Mouse (Mus musculus): ENCODE data around the gene Reps1. TPM values are rescaled to one million over a fixed set of nuclear protein-coding genes. Genes with fewer than 3 reads are reported as not detected.
"Not testable (repeated sequence)": the region's sequence is repeated elsewhere in the genome, so short reads cannot be mapped to it uniquely, and the experiment has no call there.

The Reps1 gene
- polyA plus RNA-seq, 1 experiment from 2014 or later: 16.3 TPM

DNA sequence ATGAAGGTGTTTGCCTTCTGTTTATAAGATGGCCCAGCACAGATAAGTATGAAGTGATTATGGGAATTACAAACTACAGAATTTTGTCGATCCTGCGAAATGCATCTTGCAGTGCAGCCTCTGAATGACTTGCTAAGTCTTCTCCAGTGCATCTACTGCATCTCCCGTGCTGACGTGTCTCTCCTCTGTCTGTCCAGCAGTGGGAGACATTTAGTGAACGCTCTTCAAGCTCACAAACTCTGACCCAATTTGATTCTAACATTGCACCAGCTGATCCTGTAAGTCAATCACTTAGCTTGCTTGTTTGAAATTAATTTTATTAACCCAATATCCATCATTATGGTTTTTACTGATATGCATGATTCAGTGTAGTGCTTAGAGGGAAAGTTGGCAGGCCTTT is 51.8 kb downstream of the Reps1 start:
- Histone ChIP-seq H3K27me3 (no peaks in the 10 kb centered on the region), H3K4me2 (replicated peaks) (no peak overlapping the region), H3K4me1 (no peaks in the 10 kb centered on the region), H3K4me3 (no peak overlapping the region), H3K9me3 (no peaks in the 10 kb centered on the region), H3K9ac (replicated peaks) (no peak overlapping the region), H3K36me3 (peaks cover 22% of the 10 kb centered on the region), H3K27ac (replicated peaks) (no peak overlapping the region)
- 76% methylated on average over 5 of the region's 5 CpGs for WGBS
- no peak for ATAC-seq (replicated peaks)

DNA sequence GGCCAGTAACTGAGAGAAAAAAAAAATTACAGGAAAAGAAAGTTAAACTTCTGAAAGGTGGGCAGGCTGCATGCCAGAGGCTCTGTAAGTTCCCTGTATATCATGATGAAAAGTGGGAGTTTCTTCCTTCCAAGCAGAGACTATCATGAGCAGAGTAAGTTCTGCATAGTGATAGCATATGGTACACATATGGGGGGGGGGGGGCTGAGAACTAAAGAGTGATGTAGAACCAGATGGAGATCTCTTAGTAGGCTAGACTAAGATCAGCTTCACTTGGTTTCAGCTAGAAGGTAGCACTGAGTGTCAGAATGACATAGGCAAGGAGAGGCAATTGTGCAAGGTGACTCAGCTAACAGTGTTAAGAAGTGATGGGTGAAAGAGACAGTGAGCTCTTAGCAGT is 55.3 kb downstream of the Reps1 start:
- Histone ChIP-seq H3K27me3 (no peaks in the 10 kb centered on the region), H3K9me3 (no peaks in the 10 kb centered on the region), H3K9ac (replicated peaks) (no peak overlapping the region), H3K36me3 (peaks cover 20% of the 10 kb centered on the region; the same call in 1 of the 2 replicates), H3K27ac (replicated peaks) (no peak overlapping the region), H3K4me2 (replicated peaks) (no peak overlapping the region), H3K4me3 (no peak overlapping the region), H3K4me1 (no peaks in the 10 kb centered on the region)
- ATAC-seq (replicated peaks): peak; percentile 53

DNA sequence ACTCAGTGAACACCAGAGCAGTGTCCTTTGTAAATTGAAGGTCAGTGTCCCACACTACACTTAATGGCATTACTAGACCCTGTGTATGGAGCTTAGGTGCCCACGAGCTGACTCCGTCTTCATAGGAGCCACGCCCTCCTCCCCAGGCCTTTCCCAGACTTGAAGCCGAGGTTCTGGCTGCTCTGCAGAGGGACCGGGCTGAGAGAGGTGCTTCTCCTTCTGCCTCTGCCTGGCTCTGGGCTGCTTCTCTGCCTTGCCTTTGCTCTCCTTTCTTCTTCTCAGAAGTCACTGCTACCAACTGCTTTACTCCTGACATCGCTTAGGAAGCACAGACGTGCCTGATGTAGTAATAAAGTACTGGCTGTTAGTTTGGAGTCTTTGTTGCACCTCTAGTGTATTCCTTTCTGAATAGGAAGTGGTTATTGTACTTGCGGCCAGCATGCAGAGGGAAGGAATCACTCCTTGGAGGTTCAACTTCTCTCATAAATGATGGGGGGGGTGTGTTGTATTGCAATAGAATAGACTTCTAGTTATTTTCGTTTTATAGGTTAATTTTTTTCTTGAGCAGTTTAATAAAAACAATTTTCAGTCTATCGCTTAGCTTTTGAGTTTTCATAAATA is 57.9 kb downstream of the Reps1 start:
- no peak overlapping the region for H3K27ac ChIP-seq (replicated peaks)
- no peak for ATAC-seq (replicated peaks)
- no peak overlapping the region for H3K4me2 ChIP-seq (replicated peaks)
- H3K27me3 ChIP-seq: no peaks in the 10 kb centered on the region
- no peaks in the 10 kb centered on the region for H3K9me3 ChIP-seq
- peaks cover 29% of the 10 kb centered on the region for H3K36me3 ChIP-seq
- no peaks in the 10 kb centered on the region for H3K4me1 ChIP-seq
- H3K4me3 ChIP-seq: no peak overlapping the region
- no peak overlapping the region for H3K9ac ChIP-seq (replicated peaks)
- WGBS: 85% methylated on average over 10 of the region's 10 CpGs

DNA sequence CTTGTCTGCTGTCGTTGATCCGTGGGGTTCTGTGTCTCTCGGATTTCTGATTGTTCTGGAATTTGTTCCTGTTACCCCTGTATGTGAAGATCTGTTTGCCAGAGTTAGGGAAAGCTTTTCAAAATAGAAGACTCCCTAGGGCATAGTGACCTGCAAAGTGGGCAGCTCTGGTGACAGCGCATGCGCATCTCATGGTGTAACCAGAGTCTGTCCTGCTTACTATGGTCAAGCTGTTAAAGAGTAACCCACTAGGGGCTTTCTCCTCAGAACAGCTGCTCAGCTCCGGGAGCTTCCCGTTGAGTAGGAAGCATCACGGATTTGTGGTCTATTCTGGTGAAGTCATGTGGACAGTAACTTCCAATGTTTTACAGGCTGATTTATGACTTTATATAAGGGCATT is 62.7 kb downstream of the Reps1 start:
- Histone ChIP-seq H3K4me1 (no peaks in the 10 kb centered on the region), H3K9me3 (no peaks in the 10 kb centered on the region), H3K27ac (replicated peaks) (no peak overlapping the region), H3K27me3 (no peaks in the 10 kb centered on the region), H3K36me3 (peaks cover 72% of the 10 kb centered on the region), H3K4me2 (replicated peaks) (no peak overlapping the region), H3K4me3 (no peak overlapping the region), H3K9ac (replicated peaks) (no peak overlapping the region)
- no peak for ATAC-seq (replicated peaks)
- 93% methylated on average over 8 of the region's 8 CpGs for WGBS

DNA sequence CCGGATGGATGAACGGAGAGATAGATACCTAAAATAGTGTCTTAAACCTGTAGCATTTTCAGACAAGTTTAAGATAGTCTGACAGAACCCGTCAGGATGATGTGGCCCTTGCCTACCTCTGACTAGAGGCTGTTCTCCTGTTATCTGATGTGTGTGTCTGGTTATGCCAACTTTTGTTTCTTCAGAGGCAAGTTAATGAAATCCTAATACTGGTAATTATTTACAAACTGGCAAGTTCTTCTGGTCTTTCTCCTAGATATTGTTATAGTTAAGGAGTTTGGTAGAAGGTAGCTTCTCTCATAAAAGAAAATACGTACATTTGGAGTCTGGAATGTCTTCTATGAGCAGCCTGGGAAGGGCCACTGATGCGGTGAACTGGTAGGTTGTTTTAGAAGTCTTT is 74.6 kb downstream of the Reps1 start:
- no peak for ATAC-seq (replicated peaks)
- H3K27ac ChIP-seq (replicated peaks): no peak overlapping the region

DNA sequence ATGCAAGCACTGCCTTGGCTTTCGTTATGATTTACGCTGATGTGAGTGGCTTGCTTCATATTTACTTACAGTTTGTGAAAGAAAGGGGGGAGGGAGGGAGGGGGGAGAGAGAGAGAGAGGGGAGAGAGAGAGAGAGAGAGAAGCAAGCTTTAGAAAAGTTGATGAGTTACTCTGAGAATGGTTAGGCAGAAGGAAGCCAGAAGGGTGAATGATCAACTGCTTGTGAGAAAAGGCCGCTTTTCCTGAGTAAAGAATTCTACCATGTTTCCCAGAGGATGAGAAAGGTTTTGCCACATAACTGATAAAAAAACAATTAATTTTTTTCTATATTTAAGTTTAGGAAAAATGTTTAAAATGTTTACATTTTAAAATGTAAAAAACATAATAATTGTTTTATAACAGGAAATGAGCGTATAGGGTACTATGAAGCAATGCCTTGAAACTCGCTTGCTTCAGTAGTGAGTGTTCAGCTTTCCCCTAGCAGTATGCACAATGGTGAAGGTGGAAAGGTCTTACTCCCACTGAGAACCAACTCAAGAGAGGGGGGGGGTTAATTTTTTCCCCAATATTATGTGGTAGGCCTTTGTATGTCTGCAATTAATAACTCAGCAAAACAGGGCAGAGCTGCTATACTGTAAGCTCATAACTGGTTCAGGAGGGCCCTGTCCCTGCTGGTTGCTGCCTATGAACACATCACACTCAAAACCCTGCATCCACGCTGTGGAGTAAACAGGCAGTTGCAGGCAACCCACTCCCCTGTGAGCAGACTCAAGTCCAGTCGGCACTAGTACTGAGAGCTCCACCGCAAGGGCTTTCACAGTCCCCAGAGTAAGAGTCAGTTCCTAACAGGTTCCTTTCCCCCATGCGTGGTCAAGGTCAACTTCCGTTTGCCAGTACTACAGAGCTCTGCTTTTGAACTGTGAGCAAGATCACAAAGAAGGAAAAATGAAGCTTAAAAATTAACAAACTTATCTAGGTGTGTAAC is 76.3 kb downstream of the Reps1 start:
- H3K4me2 ChIP-seq (replicated peaks): no peak overlapping the region
- ATAC-seq (replicated peaks): no peak
- 0 out of 2 replicates have a peak, but pooled peaks cover 4% of the 10 kb centered on the region for H3K36me3 ChIP-seq
- 92% methylated on average over 10 of the region's 10 CpGs for WGBS
- no peak overlapping the region for H3K27ac ChIP-seq (replicated peaks)
- H3K4me1 ChIP-seq: no peaks in the 10 kb centered on the region
- no peak overlapping the region for H3K4me3 ChIP-seq
- H3K9ac ChIP-seq (replicated peaks): no peak overlapping the region
- H3K9me3 ChIP-seq: no peaks in the 10 kb centered on the region
- no peaks in the 10 kb centered on the region for H3K27me3 ChIP-seq

More for the DNA sequence above, 74.6 kb downstream of the Reps1 start:
- Histone ChIP-seq H3K9ac (replicated peaks) (no peak overlapping the region), H3K27me3 (no peaks in the 10 kb centered on the region), H3K4me2 (replicated peaks) (no peak overlapping the region), H3K36me3 (peaks cover 14% of the 10 kb centered on the region; the same call in 1 of the 2 replicates), H3K4me3 (no peak overlapping the region), H3K9me3 (no peaks in the 10 kb centered on the region), H3K4me1 (no peaks in the 10 kb centered on the region)
- WGBS: 98% methylated on average over 5 of the region's 5 CpGs

DNA sequence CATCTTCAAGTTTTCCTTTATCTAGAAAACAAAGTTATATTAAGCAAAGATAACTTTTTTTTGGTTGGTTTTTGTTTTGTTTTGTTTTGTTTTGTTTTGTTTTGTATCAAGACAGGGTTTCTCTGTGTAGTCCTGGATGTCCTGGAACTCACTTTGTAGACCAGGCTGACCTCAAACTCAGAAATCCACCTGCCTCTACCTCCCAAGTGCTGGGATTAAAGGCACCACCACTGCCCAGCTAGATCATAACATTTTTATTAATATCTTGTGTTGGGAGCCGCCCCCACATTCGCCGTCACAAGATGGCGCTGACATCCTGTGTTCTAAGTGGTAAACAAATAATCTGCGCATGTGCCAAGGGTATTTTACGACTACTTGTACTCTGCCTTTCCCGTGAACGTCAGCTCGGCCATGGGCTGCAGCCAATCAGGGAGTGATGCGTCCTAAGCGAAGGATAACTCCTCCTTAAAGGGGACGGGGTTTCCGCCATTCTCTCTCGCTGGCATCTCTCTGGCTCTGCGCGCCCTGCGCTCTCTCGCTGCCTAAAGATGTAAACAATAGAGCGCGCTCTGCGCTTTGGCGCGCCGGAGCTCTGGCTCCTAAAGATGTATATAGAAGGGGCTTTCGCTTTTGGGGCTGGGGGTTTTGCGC is 83.3 kb downstream of the Reps1 start:
- H3K4me3 ChIP-seq: peak overlapping the region; percentile 30
- not testable (repeated sequence) for H3K36me3 ChIP-seq; H3K27ac ChIP-seq (replicated peaks); H3K4me2 ChIP-seq (replicated peaks); H3K4me1 ChIP-seq; H3K9ac ChIP-seq (replicated peaks); H3K27me3 ChIP-seq; H3K9me3 ChIP-seq
- peak; percentile 71 for ATAC-seq (replicated peaks)
- 65% methylated on average over 18 of the region's 26 CpGs for WGBS

DNA sequence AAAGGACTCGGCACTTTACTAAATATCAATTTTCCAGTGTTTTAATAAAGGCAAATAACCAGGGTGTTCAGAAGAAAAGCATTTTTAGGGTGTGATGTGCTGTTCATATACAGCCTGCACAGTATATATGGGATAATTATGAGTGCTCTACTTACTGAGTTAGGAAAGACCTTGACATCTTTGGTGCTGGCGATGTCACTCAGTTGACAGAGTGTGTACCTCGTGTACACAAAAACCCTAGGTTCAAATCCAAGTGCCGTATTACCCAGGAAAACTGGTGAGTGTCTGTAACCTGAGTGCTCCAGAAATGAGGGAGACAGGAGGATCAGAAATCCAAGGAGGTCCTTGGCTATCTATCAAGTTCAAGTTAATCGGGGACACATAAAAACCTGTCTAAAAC is 84.0 kb downstream of the Reps1 start:
- Histone ChIP-seq H3K27me3 (no peaks in the 10 kb centered on the region), H3K4me3 (peak overlapping the region; percentile 30), H3K27ac (replicated peaks) (no peak overlapping the region), H3K4me2 (replicated peaks) (peak overlapping the region; percentile 26), H3K36me3 (no peaks in the 10 kb centered on the region), H3K4me1 (no peaks in the 10 kb centered on the region), H3K9me3 (no peaks in the 10 kb centered on the region), H3K9ac (replicated peaks) (no peak overlapping the region)
- WGBS: 84% methylated on average over 5 of the region's 5 CpGs
- peak; percentile 59 for ATAC-seq (replicated peaks)

DNA sequence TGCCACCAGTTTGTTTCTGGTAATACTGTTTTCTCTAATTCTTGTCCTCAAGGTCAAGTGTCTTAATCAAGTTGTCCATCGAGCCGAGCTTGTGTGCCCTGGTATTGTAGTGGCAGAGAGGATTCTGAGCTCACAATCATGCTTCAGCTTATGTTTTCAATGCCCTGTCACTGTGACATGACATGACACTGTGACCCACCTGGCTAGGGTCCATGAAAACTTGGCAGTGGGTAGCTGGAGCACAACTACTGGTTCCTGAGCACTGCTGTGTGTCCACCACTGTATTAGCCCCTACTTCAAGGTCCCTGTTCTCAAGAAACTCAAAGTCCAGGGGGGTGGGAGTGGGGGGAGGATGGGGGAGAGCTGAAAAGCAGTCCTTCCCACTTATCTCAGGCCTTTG is 85.7 kb downstream of the Reps1 start:
- Histone ChIP-seq H3K36me3 (no peaks in the 10 kb centered on the region), H3K27ac (replicated peaks) (no peak overlapping the region), H3K4me1 (no peaks in the 10 kb centered on the region), H3K9me3 (no peaks in the 10 kb centered on the region), H3K4me3 (no peak overlapping the region), H3K27me3 (no peaks in the 10 kb centered on the region), H3K9ac (replicated peaks) (no peak overlapping the region), H3K4me2 (replicated peaks) (no peak overlapping the region)
- ATAC-seq (replicated peaks): no peak
- WGBS: 78% methylated on average over 2 of the region's 2 CpGs

DNA sequence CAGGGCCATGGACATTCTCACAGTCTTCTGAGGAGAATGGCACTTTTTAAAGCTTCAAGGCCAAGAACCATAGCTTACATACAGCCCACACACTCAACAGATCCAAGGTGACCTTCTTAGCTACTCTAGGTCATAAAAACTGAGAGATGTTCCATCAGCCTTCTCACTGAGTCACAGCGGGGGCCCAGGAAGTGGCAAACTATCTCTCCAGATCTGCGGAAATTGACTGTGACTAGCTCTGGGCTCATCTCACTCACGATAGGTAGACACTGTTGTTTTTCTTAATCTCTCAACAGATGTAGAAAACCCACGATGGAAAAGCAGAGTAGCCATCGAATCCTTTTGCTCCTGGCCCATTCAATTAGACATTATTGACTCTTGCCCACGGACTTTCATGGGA is 86.6 kb downstream of the Reps1 start:
- WGBS: 88% methylated on average over 6 of the region's 6 CpGs
- no peak for ATAC-seq (replicated peaks)
- H3K27me3 ChIP-seq: no peaks in the 10 kb centered on the region
- H3K27ac ChIP-seq (replicated peaks): no peak overlapping the region
- H3K4me1 ChIP-seq: no peaks in the 10 kb centered on the region
- H3K4me2 ChIP-seq (replicated peaks): no peak overlapping the region
- H3K9ac ChIP-seq (replicated peaks): no peak overlapping the region
- no peaks in the 10 kb centered on the region for H3K36me3 ChIP-seq
- no peaks in the 10 kb centered on the region for H3K9me3 ChIP-seq
- H3K4me3 ChIP-seq: no peak overlapping the region

DNA sequence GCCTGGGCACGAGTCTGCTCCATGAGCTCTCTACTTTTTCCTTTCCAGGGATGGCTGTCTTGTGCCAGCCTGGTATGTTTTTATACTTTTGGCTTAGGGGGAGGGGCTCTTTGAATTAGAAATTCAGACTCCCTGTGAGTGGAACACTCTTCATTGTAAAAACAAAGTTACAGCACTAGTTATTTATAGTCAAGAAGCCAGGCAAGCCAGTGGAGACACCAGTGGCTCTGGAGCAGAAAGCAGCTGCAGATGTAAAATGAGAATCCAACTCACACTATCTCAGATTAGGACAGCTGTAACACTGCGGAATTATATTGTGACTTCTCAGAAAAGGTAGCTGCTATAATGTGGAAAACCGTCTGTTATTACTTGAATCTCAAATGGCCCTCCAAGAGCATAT is 91.6 kb downstream of the Reps1 start:
- 83% methylated on average over 3 of the region's 3 CpGs for WGBS
- Histone ChIP-seq H3K9ac (replicated peaks) (no peak overlapping the region), H3K4me3 (no peak overlapping the region), H3K4me2 (replicated peaks) (no peak overlapping the region), H3K27ac (replicated peaks) (no peak overlapping the region), H3K27me3 (no peaks in the 10 kb centered on the region), H3K4me1 (no peaks in the 10 kb centered on the region), H3K36me3 (no peaks in the 10 kb centered on the region), H3K9me3 (no peaks in the 10 kb centered on the region)
- ATAC-seq (replicated peaks): no peak

DNA sequence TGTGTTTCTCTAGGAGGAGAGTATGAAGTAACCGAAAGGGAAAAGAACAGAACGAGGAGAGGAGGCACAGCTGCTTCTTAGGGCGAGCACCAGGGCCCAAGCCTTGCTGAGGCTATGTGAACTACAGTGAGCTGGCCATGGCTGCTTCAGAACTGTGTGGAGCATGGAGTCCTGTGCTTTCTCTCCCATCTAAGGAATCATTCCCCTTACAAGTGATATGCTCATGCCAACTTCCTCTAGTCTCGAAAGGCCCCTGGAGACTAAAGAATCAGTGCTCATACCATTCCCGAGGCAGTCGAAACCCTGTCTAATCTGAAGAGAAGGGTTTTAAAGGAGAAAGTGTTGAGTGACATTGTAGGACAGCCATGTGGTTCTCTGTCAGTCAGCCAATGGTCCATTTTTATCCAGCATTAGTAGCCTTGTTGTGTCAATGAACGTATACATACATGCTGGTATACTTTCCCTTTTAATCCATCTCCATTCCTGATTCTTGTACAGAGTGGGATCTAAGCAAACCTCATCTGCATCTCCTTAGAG is 106.8 kb downstream of the Reps1 start:
- no peaks in the 10 kb centered on the region for H3K9me3 ChIP-seq
- H3K27ac ChIP-seq (replicated peaks): no peak overlapping the region
- no peaks in the 10 kb centered on the region for H3K36me3 ChIP-seq
- no peaks in the 10 kb centered on the region for H3K27me3 ChIP-seq
- WGBS: 89% methylated on average over 7 of the region's 7 CpGs
- no peaks in the 10 kb centered on the region for H3K4me1 ChIP-seq
- H3K4me3 ChIP-seq: no peak overlapping the region
- no peak overlapping the region for H3K4me2 ChIP-seq (replicated peaks)
- ATAC-seq (replicated peaks): no peak
- no peak overlapping the region for H3K9ac ChIP-seq (replicated peaks)

All from forebrain, embryonic 15.5 days (tissue).